Mouse (Mus musculus) testis, adult 10 weeks (tissue): ENCODE data around the gene Gm813. TPM values are rescaled to one million over a fixed set of nuclear protein-coding genes. Genes with fewer than 3 reads are reported as not detected.

ENCODE experiments used
- polyA plus RNA-seq: library from polyadenylated mRNA; stranded (reverse); fragments of 350-450 nt; fragmentation: Illumina TruSeq; extraction: RNeasy Lipid Tissue Mini Kit (QIAGEN cat#74804); gene quantifications from one replicate; pipeline ENCODE4 v1.2.3, GENCODE M21; 2014; ENCODE audit warnings: low read depth, low replicate concordance

The Gm813 gene
- not detected for polyA plus RNA-seq

DNA sequence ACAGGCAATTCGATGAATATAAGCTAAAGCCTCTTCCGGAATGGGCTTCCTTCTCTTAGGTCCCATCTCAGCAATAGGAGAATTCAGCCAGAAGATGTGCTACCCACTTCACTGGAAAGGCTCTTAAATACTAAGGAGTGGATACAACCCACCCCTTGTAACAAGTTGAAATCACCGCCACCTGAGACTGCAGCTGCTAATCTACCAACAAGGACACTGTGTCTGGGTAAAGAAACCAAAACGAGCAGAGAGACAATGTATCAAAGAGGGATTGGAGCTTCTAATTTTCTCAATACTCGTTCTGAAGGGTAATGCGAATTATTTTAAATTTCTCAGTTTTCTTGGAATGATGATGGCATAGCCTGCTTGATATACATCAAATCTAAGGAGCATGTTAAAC lies at the start of gene Gm813:
Gene Gm813 (minus strand): TSS at position 101 of the 400 bp plus-strand sequence.

GRCm38 (mm10) chr16:58638689-58639175 lies 22.0 kb upstream of the Gm813 start, which contains the start of gene E330017A01Rik:
E330017A01Rik (minus strand) TSS chr16:58638739.

Other genes starting within 250 kb of the Gm813 start
- 16.7 TPM for gene Dcbld2, start 208.5 kb downstream of the Gm813 start, polyA plus RNA-seq
- gene St3gal6, start 92.7 kb downstream of the Gm813 start, polyA plus RNA-seq: 37.3 TPM
- gene E330017A01Rik, start 21.8 kb upstream of the Gm813 start, polyA plus RNA-seq: 0.97 TPM
- 5.4 TPM for gene Cpox, start 53.3 kb upstream of the Gm813 start, polyA plus RNA-seq
- 1.5 TPM for gene Gpr15, start 102.1 kb upstream of the Gm813 start, polyA plus RNA-seq
- gene Cldnd1, start 110.9 kb upstream of the Gm813 start, polyA plus RNA-seq: 57.0 TPM
- gene Olfr172, start 146.2 kb upstream of the Gm813 start, polyA plus RNA-seq: not detected
- not detected for gene Olfr173, start 183.3 kb upstream of the Gm813 start, polyA plus RNA-seq
- gene Olfr175-ps1, start 209.8 kb upstream of the Gm813 start, polyA plus RNA-seq: not detected